Mouse (Mus musculus) liver, embryonic 14.5 days (tissue): ENCODE measurements around the gene Rab15. TPM values are rescaled to one million over a fixed set of nuclear protein-coding genes. Genes with fewer than 3 reads are reported as not detected.

ENCODE experiments used
- ATAC-seq: fragments of 200-750 bp; cut with Nextera tagmentation; 2 replicates; pipeline ENCODE4 v1.8.0; 2017; ENCODE audit warnings: moderate number of reproducible peaks, mild to moderate bottlenecking, moderate library complexity; ENCODE audit not compliant: insufficient read depth
- DNase-seq, 3 experiments: peaks; one replicate each; pipeline ENCODE4 v3.0.0-alpha.2; 2012 to 2013; ENCODE audit warnings: low read depth in 3 of 3, low spot score in 3 of 3
- H3K27ac ChIP-seq: fragments of 300-500 bp; sonication (generic); 2 replicates; pipeline ENCODE4 v1.5.1; 2014; ENCODE audit warnings: moderate library complexity, mild to moderate bottlenecking, control low read depth, inconsistent platforms
- H3K27me3 ChIP-seq: fragments of 300-500 bp; sonication (generic); 2 replicates; pipeline ENCODE4 v1.6.1; 2014; ENCODE audit warnings: mild to moderate bottlenecking, low read length, moderate library complexity; ENCODE audit not compliant: control insufficient read depth, insufficient read depth
- H3K36me3 ChIP-seq: fragments of 300-500 bp; sonication (generic); replicated peaks from 2 replicates; pipeline ENCODE4 v1.6.1; 2014; ENCODE audit warnings: low read depth; ENCODE audit not compliant: control insufficient read depth, insufficient read depth
- H3K4me1 ChIP-seq, 2 experiments: fragments of 200-500 bp in 1 of 2; fragments of 300-500 bp in 1 of 2; sonication (generic) in 1 of 2; replicated peaks; 2 replicates each; pipeline ENCODE4 v1.6.1; 2012 to 2014; ENCODE audit warnings: antibody characterized with exemption in 1 of 2, inconsistent platforms in 1 of 2, low read length in 1 of 2; ENCODE audit not compliant: control insufficient read depth in 2 of 2, insufficient read depth in 2 of 2
- H3K4me2 ChIP-seq: fragments of 300-500 bp; sonication (generic); 2 replicates; pipeline ENCODE4 v1.6.1; 2014; ENCODE audit warnings: low read depth, mild to moderate bottlenecking, control low read depth, moderate library complexity
- H3K4me3 ChIP-seq, 2 experiments: fragments of 200-500 bp in 1 of 2; fragments of 300-500 bp in 1 of 2; sonication (generic) in 1 of 2; 2 replicates each; pipeline ENCODE4 v1.5.1; 2012 to 2014; ENCODE audit warnings: low read depth in 2 of 2, low read length in 2 of 2, mild to moderate bottlenecking in 2 of 2, control low read depth in 1 of 2, inconsistent platforms in 1 of 2, moderate library complexity in 1 of 2; ENCODE audit not compliant: insufficient read depth in 1 of 2
- H3K9ac ChIP-seq: fragments of 300-500 bp; sonication (generic); replicated peaks from 2 replicates; pipeline ENCODE4 v1.6.1; 2014; ENCODE audit warnings: mild to moderate bottlenecking, control low read depth, moderate library complexity
- H3K9me3 ChIP-seq: fragments of 300-500 bp; sonication (generic); 2 replicates; pipeline ENCODE4 v1.6.1; 2016; ENCODE audit warnings: low read length, mixed read lengths; ENCODE audit not compliant: control insufficient read depth
- CTCF ChIP-seq: IDR thresholded peaks from 2 replicates; pipeline ENCODE4 v1.5.1; 2016; ENCODE audit warnings: antibody characterized with exemption, low read depth, control low read depth
- EP300 ChIP-seq: IDR thresholded peaks from 2 replicates; pipeline ENCODE4 v1.6.1; 2016; ENCODE audit warnings: antibody characterized with exemption, low read depth
- WGBS: fragments of 180-500 bp; shearing (Covaris S2); extraction: QIAGEN DNeasy Blood & Tissue Kit; methylation state at CpG from one replicate; pipeline ENCODE4 v1.1.7; 2014; ENCODE audit not compliant: insufficient replicate concordance; 5-methylcytosine and 5-hydroxymethylcytosine counted together
- polyA plus RNA-seq, 2 experiments: library from polyadenylated mRNA; depleted of rRNA in 1 of 2; stranded (reverse) in 1 of 2; unstranded in 1 of 2; fragments of >200 nt; fragmentation: Nextera tagmentation in 1 of 2; extraction: Ambion mirVana in 1 of 2; gene quantifications; 2 replicates each; pipeline versions ENCODE4 v1.2.1 to v1.2.3; 2012 to 2014

Gene Rab15
- polyA plus RNA-seq, 2 experiments, result 0.11 to 0.15 TPM

GRCm38 (mm10) chr12:76819816-76820215 is 2.9 kb downstream of the Rab15 start:
- Histone ChIP-seq H3K4me1 (no peaks in the 10 kb centered on the region), H3K36me3 (no peaks in the 10 kb centered on the region), H3K9ac (no peak overlapping the region), H3K4me3 (no peak overlapping the region), H3K27me3 (peaks cover 50% of the 10 kb centered on the region), H3K4me2 (no peak overlapping the region), H3K27ac (no peak overlapping the region), H3K9me3 (no peaks in the 10 kb centered on the region)
- TF ChIP-seq CTCF (no peak), EP300 (no peak)
- DNase-seq (no peak), ATAC-seq (no peak)
- 70% methylated on average over 6 of the region's 6 CpGs for WGBS

- 64% methylated on average over 9 of the region's 9 CpGs for WGBS
- no peaks in the 10 kb centered on the region for H3K4me1 ChIP-seq
- H3K9me3 ChIP-seq, result no peaks in the 10 kb centered on the region
- no peaks in the 10 kb centered on the region for H3K36me3 ChIP-seq
- no peak overlapping the region for H3K4me3 ChIP-seq
- H3K9ac ChIP-seq, result no peak overlapping the region
- H3K4me2 ChIP-seq, result no peak overlapping the region
- ATAC-seq (no peak), DNase-seq (no peak)
- H3K27ac ChIP-seq, result no peak overlapping the region
- no peak for TF ChIP-seq CTCF
- no peak for TF ChIP-seq EP300
- peaks cover 41% of the 10 kb centered on the region for H3K27me3 ChIP-seq
Observed at GRCm38 (mm10) chr12:76818908-76819307, 3.8 kb downstream of the Rab15 start.

- Histone ChIP-seq H3K4me2 (no peak overlapping the region), H3K27ac (no peak overlapping the region), H3K9ac (no peak overlapping the region), H3K4me1 (no peaks in the 10 kb centered on the region), H3K27me3 (peaks cover 33% of the 10 kb centered on the region), H3K36me3 (no peaks in the 10 kb centered on the region), H3K9me3 (no peaks in the 10 kb centered on the region), H3K4me3 (no peak overlapping the region)
- DNase-seq (no peak), ATAC-seq (no peak)
- no peak for TF ChIP-seq EP300
- no peak for TF ChIP-seq CTCF
- 64% methylated on average over 4 of the region's 4 CpGs for WGBS
Observed at GRCm38 (mm10) chr12:76818120-76818519, 4.6 kb downstream of the Rab15 start.

DNA sequence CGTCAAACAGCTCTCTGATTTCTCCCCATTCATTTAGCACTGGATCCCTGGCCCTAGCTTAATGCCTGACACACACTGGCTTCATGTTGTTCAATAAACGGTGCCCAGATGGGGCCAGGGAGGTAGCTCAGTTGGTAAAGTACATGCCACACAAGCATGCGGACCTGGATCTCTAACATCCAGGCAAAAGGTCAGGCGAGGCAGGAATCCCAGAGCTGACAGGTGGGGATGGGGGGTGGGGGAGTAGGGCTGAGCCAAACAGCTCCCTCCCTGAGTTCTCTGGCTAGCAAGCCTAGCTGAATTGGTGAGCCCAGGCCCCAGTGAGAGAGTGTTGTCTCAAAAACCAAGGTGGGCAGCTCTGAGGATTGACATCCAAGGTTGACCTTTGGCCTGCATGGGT is 5.5 kb downstream of the Rab15 start:
- TF ChIP-seq CTCF (no peak), EP300 (no peak)
- Histone ChIP-seq H3K9ac (no peak overlapping the region), H3K4me2 (no peak overlapping the region), H3K9me3 (no peaks in the 10 kb centered on the region), H3K4me1 (no peaks in the 10 kb centered on the region), H3K27ac (no peak overlapping the region), H3K27me3 (peaks cover 24% of the 10 kb centered on the region), H3K36me3 (no peaks in the 10 kb centered on the region), H3K4me3 (no peak overlapping the region)
- ATAC-seq, result no peak
- no peak for DNase-seq
- 42% methylated on average over 4 of the region's 4 CpGs for WGBS

DNA sequence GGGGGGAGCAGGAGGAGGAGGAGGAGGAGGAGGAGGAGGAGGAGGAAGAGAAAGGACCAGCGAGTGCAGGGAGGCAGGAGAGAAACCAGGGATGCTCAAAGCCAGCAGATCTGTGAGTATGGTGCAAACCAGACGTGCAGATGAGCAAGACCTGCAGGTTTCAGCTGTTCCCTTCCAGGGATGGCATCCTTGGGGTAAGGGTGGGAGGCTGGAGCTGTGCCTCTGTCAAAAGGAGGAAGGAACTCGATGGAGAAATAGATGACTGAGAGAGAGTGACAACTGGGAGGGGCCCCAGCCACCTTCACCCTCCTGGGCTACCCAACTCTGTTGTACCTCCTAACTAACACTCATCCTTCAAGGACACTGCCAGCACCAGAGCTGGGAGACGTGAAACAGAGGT is 6.0 kb downstream of the Rab15 start:
- DNase-seq (no peak), ATAC-seq (no peak)
- Histone ChIP-seq H3K9ac (no peak overlapping the region), H3K27me3 (peaks cover 19% of the 10 kb centered on the region), H3K9me3 (no peaks in the 10 kb centered on the region), H3K4me2 (no peak overlapping the region), H3K27ac (no peak overlapping the region), H3K4me3 (no peak overlapping the region), H3K4me1 (no peaks in the 10 kb centered on the region), H3K36me3 (no peaks in the 10 kb centered on the region)
- 15% methylated on average over 4 of the region's 4 CpGs for WGBS
- TF ChIP-seq CTCF, result no peak
- TF ChIP-seq EP300, result no peak
